Mouse (Mus musculus) neural tube, embryonic 11.5 days (tissue): ENCODE results near the gene Trpm3. TPM values are rescaled to one million over a fixed set of nuclear protein-coding genes. Genes with fewer than 3 reads are reported as not detected.

Source experiments
- ATAC-seq: fragments of 200-750 bp; cut with Nextera tagmentation; 2 replicates; pipeline ENCODE4 v1.8.0; 2017; ENCODE audit warnings: moderate number of reproducible peaks, mild to moderate bottlenecking, moderate TSS enrichment, moderate library complexity; ENCODE audit not compliant: insufficient read depth, low FRiP score, low TSS enrichment
- DNase-seq: peaks from one replicate; pipeline ENCODE4 v3.0.0-alpha.2; 2015; ENCODE audit warnings: low spot score
- H3K27ac ChIP-seq: fragments of 300-500 bp; sonication (generic); 2 replicates; pipeline ENCODE4 v1.5.1; 2014; ENCODE audit warnings: low read depth, mild to moderate bottlenecking, low read length
- H3K27me3 ChIP-seq: fragments of 300-500 bp; sonication (generic); 2 replicates; pipeline ENCODE4 v1.6.1; 2014; ENCODE audit warnings: mild to moderate bottlenecking, low read length, mixed read lengths; ENCODE audit not compliant: control insufficient read depth, insufficient read depth
- H3K36me3 ChIP-seq: fragments of 300-500 bp; sonication (generic); 2 replicates; pipeline ENCODE4 v1.6.1; 2014; ENCODE audit warnings: mild to moderate bottlenecking, low read length, moderate library complexity, mixed read lengths; ENCODE audit not compliant: control insufficient read depth, insufficient read depth
- H3K4me1 ChIP-seq: fragments of 300-500 bp; sonication (generic); 2 replicates; pipeline ENCODE4 v1.6.1; 2014; ENCODE audit warnings: low read length, mixed read lengths; ENCODE audit not compliant: control insufficient read depth, insufficient read depth
- H3K4me2 ChIP-seq: fragments of 300-500 bp; sonication (generic); 2 replicates; pipeline ENCODE4 v1.6.1; 2014; ENCODE audit warnings: low read depth, mild to moderate bottlenecking, moderate library complexity
- H3K4me3 ChIP-seq: fragments of 300-500 bp; sonication (generic); 2 replicates; pipeline ENCODE4 v1.5.1; 2014; ENCODE audit warnings: low read depth, low read length
- H3K9ac ChIP-seq: fragments of 300-500 bp; sonication (generic); 2 replicates; pipeline ENCODE4 v1.6.1; 2014; ENCODE audit warnings: mild to moderate bottlenecking, low read length
- H3K9me3 ChIP-seq: fragments of 300-500 bp; sonication (generic); 2 replicates; pipeline ENCODE4 v1.6.1; 2016; ENCODE audit warnings: low read length; ENCODE audit not compliant: control insufficient read depth
- WGBS: fragments of 180-500 bp; shearing (Covaris S2); extraction: QIAGEN DNeasy Blood & Tissue Kit; methylation state at CpG from one replicate; pipeline ENCODE4 v1.1.7; 2014; 5-methylcytosine and 5-hydroxymethylcytosine counted together
- polyA plus RNA-seq: library from polyadenylated mRNA; unstranded; fragments of >200 nt; fragmentation: Nextera tagmentation; extraction: Ambion mirVana; gene quantifications from 2 replicates; pipeline ENCODE4 v1.2.1, GENCODE M21; 2014

Gene Trpm3
- polyA plus RNA-seq, 1 experiment from 2014 or later, result 0.80 TPM

DNA sequence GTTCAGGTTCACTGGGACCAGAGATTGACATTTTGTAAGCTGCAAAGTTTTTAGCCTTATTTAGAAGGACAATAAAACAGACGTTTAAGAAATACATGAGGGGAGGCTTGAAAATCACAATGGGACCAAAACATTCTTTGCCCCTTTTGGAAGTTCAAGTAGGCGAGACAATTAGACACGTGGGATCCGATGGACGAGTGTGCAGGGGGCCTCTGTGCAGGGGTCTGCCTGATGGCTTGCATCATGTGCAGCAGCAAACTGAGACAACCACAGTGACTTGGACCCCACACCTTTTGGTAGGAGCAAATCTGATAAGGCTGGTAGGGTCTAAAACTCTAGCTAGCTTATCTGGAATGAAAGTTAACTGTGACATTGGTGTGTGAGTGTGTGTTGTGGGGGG is 188.4 kb downstream of the Trpm3 start:
- DNase-seq, result no peak
- Histone ChIP-seq H3K9ac (no peak overlapping the region), H3K4me2 (no peak overlapping the region), H3K4me1 (no peaks in the 10 kb centered on the region), H3K27ac (no peak overlapping the region), H3K4me3 (no peak overlapping the region), H3K27me3 (no peaks in the 10 kb centered on the region), H3K9me3 (no peaks in the 10 kb centered on the region), H3K36me3 (no peaks in the 10 kb centered on the region)
- no peak for ATAC-seq
- 67% methylated on average over 5 of the region's 5 CpGs for WGBS

DNA sequence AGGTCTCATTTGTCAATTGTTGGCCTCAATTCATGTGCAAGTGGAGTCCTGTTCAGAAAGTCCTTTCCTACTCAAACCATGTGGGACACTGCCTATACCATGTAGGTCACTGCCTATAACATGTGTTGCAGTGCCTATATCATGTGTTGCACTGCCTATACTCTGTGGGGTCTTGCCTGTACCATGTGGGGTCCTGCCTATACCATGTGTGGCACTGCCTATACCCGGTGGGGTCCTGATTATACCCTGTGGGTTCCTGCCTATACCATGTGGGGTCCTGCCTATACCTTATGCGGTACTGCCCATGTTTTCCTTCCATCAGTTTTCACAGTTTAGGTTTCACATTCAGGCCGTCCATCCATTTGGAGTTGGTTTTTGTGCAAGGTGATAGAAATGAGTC is 197.4 kb downstream of the Trpm3 start:
- H3K9ac ChIP-seq, result no peak overlapping the region
- H3K4me3 ChIP-seq, result no peak overlapping the region
- WGBS, result 84% methylated on average over 3 of the region's 3 CpGs
- no peaks in the 10 kb centered on the region for H3K27me3 ChIP-seq
- DNase-seq (no peak), ATAC-seq (no peak)
- no peaks in the 10 kb centered on the region for H3K9me3 ChIP-seq
- H3K4me2 ChIP-seq, result no peak overlapping the region
- no peaks in the 10 kb centered on the region for H3K4me1 ChIP-seq
- H3K27ac ChIP-seq, result no peak overlapping the region
- no peaks in the 10 kb centered on the region for H3K36me3 ChIP-seq

DNA sequence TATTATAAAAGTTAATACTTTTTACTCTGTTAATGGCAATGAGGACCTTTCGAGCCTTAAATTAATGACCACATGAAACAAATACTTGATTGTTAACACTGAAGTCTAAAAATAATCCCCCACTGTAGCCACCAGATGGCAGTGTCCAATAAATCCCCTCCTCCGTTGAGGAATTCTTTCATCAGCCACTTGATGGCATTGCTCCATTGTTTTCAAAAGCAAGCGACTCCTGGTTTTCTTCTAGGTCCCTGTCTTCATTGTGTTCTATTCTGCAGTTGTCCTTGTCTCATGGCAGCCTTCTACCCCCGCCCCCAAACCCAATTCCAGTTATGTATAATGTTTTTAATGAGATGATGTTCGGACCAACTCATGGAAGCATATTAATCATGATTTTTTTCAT is 198.6 kb downstream of the Trpm3 start:
- 19% methylated on average over 5 of the region's 5 CpGs for WGBS
- Histone ChIP-seq H3K4me2 (no peak overlapping the region), H3K36me3 (no peaks in the 10 kb centered on the region), H3K27me3 (no peaks in the 10 kb centered on the region), H3K9me3 (no peaks in the 10 kb centered on the region), H3K9ac (no peak overlapping the region), H3K4me1 (no peaks in the 10 kb centered on the region), H3K27ac (no peak overlapping the region), H3K4me3 (no peak overlapping the region)
- DNase-seq (peak; percentile 44), ATAC-seq (peak; percentile 58; the same call in 1 of the 2 replicates)

DNA sequence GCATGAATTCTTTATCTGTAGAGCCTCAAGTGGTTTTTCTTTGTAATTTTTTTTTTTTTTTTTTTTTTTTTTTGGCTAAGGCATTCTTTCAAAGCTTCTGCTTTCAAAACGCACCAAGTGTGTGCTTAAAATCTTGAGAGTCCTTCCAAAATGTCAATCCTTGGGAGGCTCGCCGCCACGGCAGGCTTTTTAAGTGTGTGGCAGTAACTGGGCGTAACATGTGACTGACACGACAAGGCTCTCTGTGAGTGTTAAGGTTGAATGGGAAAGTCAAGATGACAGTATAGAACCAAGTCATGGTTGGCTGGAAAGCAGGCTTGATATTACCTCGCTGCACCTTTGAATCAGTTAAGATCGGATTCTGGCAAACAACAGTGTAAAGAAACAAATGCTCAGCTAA is 200.1 kb downstream of the Trpm3 start:
- Histone ChIP-seq H3K27me3 (no peaks in the 10 kb centered on the region), H3K27ac (no peak overlapping the region), H3K4me2 (no peak overlapping the region), H3K4me1 (no peaks in the 10 kb centered on the region), H3K4me3 (no peak overlapping the region), H3K9ac (no peak overlapping the region), H3K9me3 (no peaks in the 10 kb centered on the region), H3K36me3 (no peaks in the 10 kb centered on the region)
- WGBS, result 88% methylated on average over 8 of the region's 8 CpGs
- no peak for ATAC-seq
- DNase-seq, result no peak

DNA sequence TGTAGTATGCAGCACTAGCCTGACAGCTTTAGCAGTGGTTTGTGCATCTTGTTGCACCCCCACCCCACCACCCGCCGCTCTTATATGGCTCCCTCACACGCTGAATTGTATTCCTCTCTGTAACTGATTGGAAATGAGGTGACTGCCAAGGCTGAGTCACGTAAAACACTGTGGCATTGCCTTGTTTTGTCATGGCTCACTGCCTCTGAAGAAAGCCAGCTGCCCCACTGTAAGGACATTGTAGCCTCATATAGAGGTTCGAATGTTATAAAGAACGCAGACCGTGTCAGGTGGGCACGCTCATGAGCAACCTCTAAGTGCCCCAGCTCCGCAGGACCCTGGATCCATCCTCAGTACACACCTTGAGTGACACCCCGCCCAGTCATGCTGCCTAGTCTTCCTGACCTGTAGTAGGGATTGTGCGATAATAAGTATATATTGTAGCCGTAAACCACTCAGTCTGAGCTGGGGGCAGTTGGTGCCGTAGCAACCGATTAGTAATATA is 215.2 kb downstream of the Trpm3 start:
- H3K36me3 ChIP-seq, result no peaks in the 10 kb centered on the region
- no peaks in the 10 kb centered on the region for H3K27me3 ChIP-seq
- ATAC-seq (peak; percentile 63), DNase-seq (no peak)
- no peak overlapping the region for H3K27ac ChIP-seq
- no peak overlapping the region for H3K4me3 ChIP-seq
- H3K9me3 ChIP-seq, result no peaks in the 10 kb centered on the region
- no peak overlapping the region for H3K4me2 ChIP-seq
- no peak overlapping the region for H3K9ac ChIP-seq
- 75% methylated on average over 14 of the region's 14 CpGs for WGBS
- H3K4me1 ChIP-seq, result no peaks in the 10 kb centered on the region

DNA sequence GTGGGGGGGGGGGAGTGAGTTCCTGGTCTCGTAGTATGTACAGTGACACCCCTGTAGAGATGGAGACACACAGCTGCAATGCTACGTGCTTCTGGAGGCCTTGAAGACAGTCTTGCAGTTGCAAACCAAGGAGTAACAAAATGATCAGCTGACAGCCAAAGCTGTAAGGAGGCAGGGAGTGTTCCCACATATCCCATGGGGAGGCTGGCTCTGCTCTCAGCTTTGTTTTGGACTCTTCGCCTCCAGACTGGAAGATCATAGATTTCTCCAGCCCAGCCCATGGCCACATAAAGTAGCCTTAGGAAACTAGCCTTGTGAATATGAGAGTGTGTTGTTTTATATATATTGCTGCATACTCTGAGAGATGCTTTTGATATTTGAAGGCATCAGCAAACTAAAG is 248.0 kb downstream of the Trpm3 start:
- Histone ChIP-seq H3K9me3 (no peaks in the 10 kb centered on the region), H3K36me3 (no peaks in the 10 kb centered on the region), H3K4me3 (no peak overlapping the region), H3K27me3 (no peaks in the 10 kb centered on the region), H3K4me2 (no peak overlapping the region), H3K27ac (no peak overlapping the region), H3K4me1 (no peaks in the 10 kb centered on the region), H3K9ac (no peak overlapping the region)
- WGBS, result 85% methylated on average over 3 of the region's 3 CpGs
- ATAC-seq (no peak), DNase-seq (no peak)

DNA sequence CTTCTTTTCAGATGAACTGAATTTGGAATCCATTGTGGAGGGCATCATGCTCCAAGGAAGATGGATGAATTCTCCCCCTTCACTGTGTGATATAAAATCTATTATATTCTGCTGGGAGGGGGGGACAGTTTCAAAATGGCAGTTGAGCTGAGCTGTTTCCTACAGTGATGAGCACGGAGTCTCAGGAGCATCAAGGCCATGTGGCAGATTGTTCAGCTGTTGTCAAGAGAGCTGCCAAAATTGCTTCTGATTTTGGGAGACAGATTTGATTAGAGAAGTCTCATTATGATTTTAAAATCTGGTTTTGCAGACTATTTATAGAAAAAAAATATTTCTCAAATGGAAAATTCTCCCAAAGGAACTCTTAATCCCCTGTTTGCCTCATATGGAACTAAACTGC is 255.9 kb downstream of the Trpm3 start:
- Histone ChIP-seq H3K9me3 (no peaks in the 10 kb centered on the region), H3K27me3 (no peaks in the 10 kb centered on the region), H3K4me1 (no peaks in the 10 kb centered on the region), H3K36me3 (no peaks in the 10 kb centered on the region), H3K27ac (no peak overlapping the region), H3K9ac (no peak overlapping the region), H3K4me3 (no peak overlapping the region), H3K4me2 (no peak overlapping the region)
- DNase-seq, result no peak
- 87% methylated on average over 1 of the region's 1 CpGs for WGBS
- no peak for ATAC-seq

DNA sequence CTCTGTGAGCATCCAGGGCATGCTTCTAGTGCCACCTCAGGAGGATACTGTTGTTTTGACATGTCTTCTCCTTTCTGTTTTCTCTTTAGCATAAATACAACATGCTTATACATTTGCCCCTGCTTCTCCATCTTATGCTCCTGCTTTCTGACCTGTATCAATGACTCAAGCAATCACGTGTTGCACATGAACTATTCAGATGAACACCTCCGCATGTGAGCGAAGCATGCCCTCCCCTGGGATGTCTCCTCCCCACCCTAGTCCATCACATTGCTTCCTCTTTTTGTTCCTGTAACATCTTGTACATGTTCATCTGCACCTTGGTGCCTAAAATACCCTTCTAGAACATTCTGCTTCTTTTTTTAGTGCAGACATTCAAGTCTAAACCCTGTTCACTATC is 265.2 kb downstream of the Trpm3 start:
- H3K4me1 ChIP-seq, result no peaks in the 10 kb centered on the region
- H3K9me3 ChIP-seq, result no peaks in the 10 kb centered on the region
- H3K4me3 ChIP-seq, result no peak overlapping the region
- no peak overlapping the region for H3K9ac ChIP-seq
- H3K27me3 ChIP-seq, result no peaks in the 10 kb centered on the region
- H3K27ac ChIP-seq, result no peak overlapping the region
- DNase-seq, result no peak
- no peak for ATAC-seq
- no peaks in the 10 kb centered on the region for H3K36me3 ChIP-seq
- no peak overlapping the region for H3K4me2 ChIP-seq
- 91% methylated on average over 3 of the region's 3 CpGs for WGBS

DNA sequence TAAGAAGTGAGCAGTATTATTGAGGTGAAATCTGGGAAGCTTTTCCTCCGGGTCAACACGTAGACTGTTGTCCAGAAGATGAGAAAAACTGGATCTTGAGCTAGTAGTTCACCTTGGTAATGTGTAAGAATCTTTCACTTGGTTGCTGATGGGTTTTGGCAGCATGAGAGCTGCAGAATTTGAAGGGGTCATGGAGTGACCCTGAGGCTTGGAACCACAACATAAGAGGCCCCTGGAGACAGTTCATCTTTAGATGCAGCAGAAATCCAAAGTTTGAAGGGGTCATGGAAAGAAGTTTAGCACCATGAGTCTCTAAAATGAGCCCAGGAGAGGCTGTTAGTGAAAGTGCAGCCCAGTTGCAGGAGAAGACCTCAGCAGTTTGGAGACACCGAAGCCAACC is 279.4 kb downstream of the Trpm3 start:
- no peaks in the 10 kb centered on the region for H3K4me1 ChIP-seq
- H3K9ac ChIP-seq, result no peak overlapping the region
- no peak for DNase-seq
- WGBS, result 94% methylated on average over 3 of the region's 3 CpGs
- no peaks in the 10 kb centered on the region for H3K27me3 ChIP-seq
- H3K9me3 ChIP-seq, result no peaks in the 10 kb centered on the region
- H3K36me3 ChIP-seq, result no peaks in the 10 kb centered on the region
- H3K4me2 ChIP-seq, result no peak overlapping the region
- ATAC-seq, result no peak
- H3K4me3 ChIP-seq, result no peak overlapping the region
- no peak overlapping the region for H3K27ac ChIP-seq
